Mouse (Mus musculus) left cerebral cortex, adult 9 months (tissue): ENCODE results near the gene B3gnt8.

Experiments
- DNase-seq, 2 experiments: peaks; one replicate each; pipeline ENCODE4 v3.0.0; 2022; ENCODE audit warnings: low spot score in 2 of 2

The B3gnt8 gene

DNA sequence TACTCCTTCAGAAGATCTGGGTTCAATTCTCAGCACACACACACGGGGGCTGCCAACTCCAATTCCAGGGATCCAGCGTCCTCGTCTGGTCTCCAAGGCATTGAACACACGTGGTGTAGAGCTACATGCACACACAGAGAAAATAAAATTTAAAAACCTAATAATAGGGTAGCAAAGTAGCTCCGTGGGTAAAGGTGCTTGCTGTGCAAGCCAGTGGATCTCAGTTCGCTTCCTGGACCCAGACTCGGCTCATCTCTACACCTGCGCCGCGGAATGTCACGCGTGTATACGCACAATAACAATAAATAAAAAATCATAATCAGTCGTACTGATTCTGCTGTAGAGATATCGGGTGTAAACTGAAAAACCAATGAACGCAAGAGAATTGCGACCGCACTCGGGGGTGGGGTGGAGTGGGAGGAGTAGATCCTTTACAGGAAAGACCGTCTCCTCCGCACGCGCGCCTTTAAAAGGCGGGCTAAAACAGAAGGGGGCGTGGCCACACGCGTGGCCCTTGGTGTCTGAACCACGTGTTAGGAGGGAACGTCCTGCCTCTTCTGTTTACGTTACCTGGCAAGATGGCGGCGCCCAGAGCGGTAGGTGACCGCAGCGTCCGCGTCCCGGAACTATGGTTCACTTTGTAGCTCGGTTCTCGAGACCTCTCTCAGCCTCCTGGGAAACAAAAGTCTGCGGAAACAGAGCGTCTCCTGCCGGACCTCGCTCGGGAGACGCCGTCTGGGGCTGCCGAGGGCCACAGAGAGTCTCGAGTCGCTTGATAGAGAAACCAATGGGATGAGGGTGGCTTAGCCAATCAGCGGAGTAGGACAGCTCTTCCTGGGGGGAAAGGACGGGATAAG lies 7.4 kb upstream of the B3gnt8 start, which contains the start of gene Dmac2:
TSS of gene Dmac2 (plus strand) at position 550 of the 857 bp plus-strand sequence.
- DNase-seq: peak; percentile 82 to 96

DNA sequence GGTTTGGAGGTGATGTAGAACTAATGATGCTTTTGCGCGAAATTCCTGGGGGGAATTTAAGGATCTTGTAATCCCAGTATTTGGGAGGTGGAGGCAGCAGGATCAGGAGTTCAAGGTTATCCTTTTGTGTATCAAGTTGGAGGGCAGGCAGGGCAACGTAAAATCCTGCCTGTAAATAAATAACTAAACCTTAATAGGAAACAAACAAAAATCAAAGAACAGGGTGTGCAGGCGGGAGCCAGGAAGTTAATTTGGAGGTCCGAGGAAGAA lies 6.8 kb upstream of the B3gnt8 start:
- no peak for DNase-seq

DNA sequence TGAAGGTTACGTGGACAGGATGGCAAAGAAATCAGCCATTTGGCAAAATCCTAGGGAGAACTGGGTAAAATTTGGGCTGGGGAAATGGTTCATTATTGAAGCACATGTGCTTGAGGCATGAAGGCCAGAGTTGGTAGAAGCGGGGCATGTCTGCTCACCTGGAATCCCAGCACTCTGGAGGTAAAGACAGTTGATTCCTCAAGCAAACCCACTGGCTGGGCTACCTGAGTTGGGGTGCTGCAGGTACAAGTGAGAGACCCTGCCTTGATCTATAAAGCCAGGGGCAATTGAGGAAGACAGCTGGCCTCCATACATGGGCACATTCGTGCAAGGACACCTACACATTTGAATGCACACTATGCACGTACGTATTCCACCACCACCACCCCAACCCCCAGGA lies 6.4 kb upstream of the B3gnt8 start:
- no peak for DNase-seq

- no peak for DNase-seq
These were observed 5.7 kb upstream of the B3gnt8 start for GRCm38 (mm10) chr7:25620751-25621150.

DNA sequence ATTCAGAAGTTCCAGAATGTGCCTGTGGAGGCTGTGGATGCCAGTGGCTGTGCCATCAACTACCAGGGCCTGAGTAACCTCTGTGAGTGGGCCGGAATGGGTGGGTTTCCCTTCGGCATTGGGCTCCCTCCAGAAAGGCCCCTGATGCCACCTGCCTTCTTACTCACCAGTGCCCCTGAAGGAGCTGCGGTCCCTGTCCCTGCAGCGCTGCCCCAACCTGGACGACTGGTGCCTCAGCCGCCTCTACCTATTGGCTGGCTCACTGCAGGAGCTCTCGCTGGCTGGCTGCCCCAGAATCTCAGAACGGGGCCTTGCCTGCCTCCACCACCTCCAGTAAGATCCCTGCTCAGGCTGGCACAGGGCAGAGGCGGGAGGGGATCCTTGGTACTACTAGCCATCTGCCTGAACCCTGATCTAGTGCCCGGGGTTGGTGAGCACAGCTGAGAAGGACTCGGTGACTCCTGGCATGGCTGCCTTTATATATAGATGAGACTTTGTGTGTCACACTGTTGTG lies 2.5 kb upstream of the B3gnt8 start:
- DNase-seq: no peak

- DNase-seq: no peak
These were observed 1.6 kb upstream of the B3gnt8 start for GRCm38 (mm10) chr7:25624851-25625250.

DNA sequence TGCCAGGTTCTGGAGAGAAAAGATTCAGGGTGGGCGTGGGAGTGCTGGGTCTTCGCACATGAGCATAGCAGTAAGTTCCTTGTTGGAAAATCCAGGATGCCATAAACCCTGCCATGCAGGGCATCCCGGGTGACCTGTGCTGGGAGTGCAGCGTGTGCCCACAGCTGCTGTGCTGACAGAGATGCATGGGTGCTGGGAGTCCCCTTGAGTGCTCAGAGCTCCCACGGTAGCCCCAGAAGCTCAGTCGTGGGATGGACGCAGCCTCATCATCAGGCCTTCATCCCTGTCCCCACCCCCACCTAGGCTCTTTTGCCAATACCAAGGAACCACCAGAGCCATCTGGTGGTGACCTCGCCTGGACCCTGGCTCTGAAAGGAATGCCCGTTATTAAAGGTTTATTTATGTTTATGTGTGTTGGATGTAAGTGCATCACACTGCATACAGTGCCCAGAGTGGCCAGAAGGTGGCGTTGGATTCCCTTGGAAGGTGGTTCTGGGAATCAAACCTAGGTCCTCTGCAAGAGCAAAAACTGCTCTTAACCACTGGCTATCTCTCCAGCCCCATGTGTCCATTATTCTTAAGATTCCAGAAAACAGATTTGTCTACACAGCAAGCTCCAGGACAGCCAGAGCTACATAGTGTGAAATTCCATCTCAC lies 732 bp upstream of the B3gnt8 start:
- no peak for DNase-seq

GRCm38 (mm10) chr7:25627431-25628322 lies 1.2 kb downstream of the B3gnt8 start:
- DNase-seq: no peak

GRCm38 (mm10) chr7:25628323-25628620 lies 1.8 kb downstream of the B3gnt8 start:
- DNase-seq: no peak

GRCm38 (mm10) chr7:25632679-25633078 lies 6.2 kb downstream of the B3gnt8 start:
- DNase-seq: no peak

- no peak for DNase-seq
These were observed 9.9 kb downstream of the B3gnt8 start for GRCm38 (mm10) chr7:25636373-25636772.

DNA sequence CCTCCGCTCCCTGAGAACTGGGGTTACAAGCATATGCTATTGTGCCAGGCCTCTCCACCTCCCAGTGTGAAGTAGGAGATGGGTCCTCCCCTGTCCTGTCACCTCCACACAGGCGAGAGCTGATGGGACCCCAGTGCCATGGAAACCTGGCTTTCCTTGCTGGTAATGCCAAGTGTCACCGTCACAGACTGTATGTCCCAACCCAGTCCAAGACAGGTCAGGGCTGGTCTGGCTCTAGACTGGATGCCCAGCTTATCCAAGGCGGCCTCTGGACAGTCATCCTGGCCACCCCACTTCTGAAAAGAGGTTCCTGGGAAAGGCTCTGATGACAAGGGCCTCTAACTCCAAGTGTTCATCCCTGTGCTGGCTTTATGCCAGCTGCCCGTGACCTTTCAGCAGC lies 10.6 kb downstream of the B3gnt8 start:
- no peak for DNase-seq

DNA sequence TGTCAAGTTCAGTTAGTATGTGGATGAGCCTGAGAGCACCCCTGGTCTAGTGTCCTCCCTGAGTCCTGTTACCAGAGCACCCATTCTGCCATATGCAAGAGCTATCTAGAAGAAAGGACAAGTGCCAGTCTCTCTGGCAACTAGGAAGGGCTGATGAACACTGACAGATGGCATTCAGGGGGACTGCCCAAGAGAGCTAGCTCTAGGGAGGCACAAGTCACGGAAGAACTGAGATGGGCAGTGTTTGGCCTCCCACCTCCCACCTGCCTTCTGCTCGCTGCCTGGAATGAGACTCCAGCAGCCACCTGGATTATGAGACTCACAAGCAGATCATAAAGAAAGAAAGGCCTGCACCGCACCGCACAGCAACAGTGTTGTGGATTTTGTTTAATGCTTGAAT lies 13.3 kb downstream of the B3gnt8 start:
- peak in 1 of 2 experiments; percentile 69 for DNase-seq

- DNase-seq: no peak
These were observed 17.7 kb downstream of the B3gnt8 start for GRCm38 (mm10) chr7:25644136-25644535.

DNA sequence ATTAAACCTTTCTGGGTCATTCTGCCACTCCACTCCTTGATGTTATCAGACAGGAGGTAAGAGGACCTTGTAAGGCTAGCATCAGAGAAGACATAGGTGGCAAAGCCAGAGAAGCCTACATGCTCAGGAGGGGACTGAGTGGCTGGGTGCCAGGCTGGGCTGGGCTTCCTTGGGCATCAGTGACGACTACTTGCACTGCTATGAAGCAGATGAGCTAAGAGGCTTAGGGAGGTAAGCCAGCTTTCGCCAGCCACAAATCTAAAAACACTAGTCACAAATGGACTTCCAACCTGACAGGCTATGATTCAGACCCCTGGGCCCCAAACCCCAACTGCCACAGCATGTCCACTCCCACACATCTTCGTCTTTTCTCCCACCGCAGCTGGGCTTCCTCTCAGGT lies 18.2 kb downstream of the B3gnt8 start:
- no peak for DNase-seq

- no peak for DNase-seq
These were observed 18.6 kb downstream of the B3gnt8 start for GRCm38 (mm10) chr7:25645074-25645473.

- no peak for DNase-seq
These were observed 21.2 kb downstream of the B3gnt8 start for GRCm38 (mm10) chr7:25647574-25648123.

DNA sequence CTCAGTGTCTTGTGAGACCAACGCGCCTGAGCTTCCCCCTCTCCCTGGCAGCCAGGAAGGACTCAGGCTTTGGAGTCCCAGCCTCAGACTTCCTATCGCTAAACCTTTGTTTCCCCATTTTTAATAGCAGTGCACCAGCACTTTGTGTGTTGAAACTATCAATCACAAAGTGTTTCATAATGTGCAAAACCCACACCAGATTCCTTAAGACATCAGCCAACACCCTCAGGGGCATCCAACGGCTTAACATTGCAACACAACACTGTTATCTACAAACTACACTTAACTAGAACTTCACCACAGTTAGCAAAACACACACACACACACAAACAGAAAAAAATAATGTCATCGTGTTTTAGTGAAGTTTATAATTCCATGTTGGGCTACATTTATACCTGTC lies 23.4 kb downstream of the B3gnt8 start:
- DNase-seq: no peak

DNA sequence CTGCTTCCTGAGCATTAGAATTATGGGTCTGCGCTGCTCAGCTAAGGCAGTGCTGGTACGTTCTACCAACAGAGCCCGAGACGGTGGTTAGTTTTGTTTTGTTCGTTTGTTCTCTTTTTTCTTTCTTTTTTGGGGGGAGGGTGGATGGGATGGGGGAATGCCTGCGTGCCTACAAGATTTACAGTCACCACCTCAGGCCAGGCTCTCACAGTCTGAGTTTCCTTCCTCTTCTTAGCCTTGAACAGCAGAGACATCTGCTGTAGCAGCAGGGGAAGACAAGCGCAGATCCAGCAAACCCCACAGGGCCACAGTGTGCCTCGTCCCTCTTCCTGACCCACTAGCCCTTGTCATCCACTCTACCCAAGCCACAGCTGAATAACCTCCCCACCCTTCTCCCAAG lies 24.8 kb downstream of the B3gnt8 start:
- no peak for DNase-seq

GRCm38 (mm10) chr7:25652244-25652759 lies 25.8 kb downstream of the B3gnt8 start:
- no peak for DNase-seq

GRCm38 (mm10) chr7:25655601-25656428 lies 29.4 kb downstream of the B3gnt8 start:
- DNase-seq: no peak
